Mouse (Mus musculus) lung, adult 2 months (tissue): ENCODE results near the gene Id4.

ENCODE experiments used
- CTCF ChIP-seq: fragments of 200-500 bp; IDR thresholded peaks from 2 replicates; pipeline ENCODE4 v1.5.1; 2011; ENCODE audit warnings: mild to moderate bottlenecking, low read length, control low read depth; ENCODE audit not compliant: insufficient read depth
- POLR2A ChIP-seq: fragments of 200-500 bp; IDR thresholded peaks from 2 replicates; pipeline ENCODE4 v1.6.1; 2011; ENCODE audit warnings: low read depth, mild to moderate bottlenecking, control low read depth, low read length, borderline replicate concordance; ENCODE audit errors: extremely low read depth

- TF ChIP-seq POLR2A (no peak), CTCF (no peak)
These were observed 23.5 kb upstream of the Id4 start for GRCm38 (mm10) chr13:48237516-48237915.
